Mouse (Mus musculus) ovary, adult 10 weeks (tissue): Measurements from ENCODE around the gene Tpo. TPM values are rescaled to one million over a fixed set of nuclear protein-coding genes. Genes with fewer than 3 reads are reported as not detected.

ENCODE experiments used
- polyA plus RNA-seq: library from polyadenylated mRNA; stranded (reverse); fragments of 350-450 nt; fragmentation: Illumina TruSeq; extraction: RNeasy Lipid Tissue Mini Kit (QIAGEN cat#74804); gene quantifications from one replicate; pipeline ENCODE4 v1.2.3, GENCODE M21; 2014

Gene Tpo
- not detected for polyA plus RNA-seq

GRCm38 (mm10) chr12:30132524-30132923 lies at the start of gene Tpo:
Tpo (minus strand) TSS chr12:30132624.

Other genes with a start within 250 kb of the Tpo start
- gene Pxdn, start 195.0 kb downstream of the Tpo start, polyA plus RNA-seq = 51.9 TPM
- 12.3 TPM for gene Sntg2, start 240.8 kb upstream of the Tpo start, polyA plus RNA-seq